Mouse (Mus musculus): ENCODE results near the gene Pitpnc1.

- TF ChIP-seq POLR2A (IDR thresholded peaks at IDR 0.05; ENCODE audit: insufficient read length, low read depth), result no peak
- no peak for TF ChIP-seq MAX (IDR thresholded peaks at IDR 0.05; ENCODE audit: low read depth)
- TF ChIP-seq MYOG (IDR thresholded peaks at IDR 0.05; ENCODE audit: control insufficient read depth in 1 of 3, insufficient read depth in 1 of 3, insufficient read length in 2 of 3, low read depth in 2 of 3), result no peak
- no peak for TF ChIP-seq POLR2AphosphoS2 (IDR thresholded peaks at IDR 0.05; ENCODE audit: insufficient read length, low read depth)
- TF ChIP-seq REST (IDR thresholded peaks at IDR 0.05; ENCODE audit: insufficient read depth, insufficient read length), result no peak
- no peak for TF ChIP-seq USF1 (IDR thresholded peaks at IDR 0.05; ENCODE audit: low read depth)
Measured at GRCm38 (mm10) chr11:107466611-107467391, 3.7 kb downstream of the Pitpnc1 start.
